Mouse (Mus musculus): ENCODE results near the gene Gstp2. TPM values are rescaled to one million over a fixed set of nuclear protein-coding genes. Genes with fewer than 3 reads are reported as not detected.

Gstp2 gene
- polyA plus RNA-seq, 1 experiment from 2014 or later, result 379 TPM

- no peak for TF ChIP-seq CTCF (IDR thresholded peaks at IDR 0.05)
- ChIA-PET CTCF (interaction anchor here (1.0 to 6.1 kb wide), 5 partner anchors 18 to 73 kb away, joined by 3 to 31 read pairs (median 12); partner anchors contain the start of gene Ndufv1), POLR2A (no interaction called here)
- in situ Hi-C loops (cut with MboI; ENCODE audit: low pct_unique_long_range_greater_than_20kb), result loop anchor here (5.0 kb wide), 2 partner anchors 34 to 69 kb away; no protein-coding TSS in a partner anchor
- DNase-seq (ENCODE audit: low read depth, low spot score) (no peak), ATAC-seq (no peak)
- peaks cover 21% of the 10 kb centered on the region for H3K27me3 ChIP-seq
Observed at GRCm38 (mm10) chr19:4086156-4086555, 40.3 kb upstream of the Gstp2 start.

- in situ Hi-C loops (cut with MboI; ENCODE audit: low pct_unique_long_range_greater_than_20kb), result loop anchor here (5.0 kb wide), 2 partner anchors 33 to 68 kb away; no protein-coding TSS in a partner anchor
- peaks cover 21% of the 10 kb centered on the region for H3K27me3 ChIP-seq
- no peak for TF ChIP-seq CTCF (IDR thresholded peaks at IDR 0.05)
- CTCF ChIA-PET, result interaction anchor here (0.6 to 6.1 kb wide), 6 partner anchors 9 to 122 kb away, joined by 3 to 31 read pairs (median 8); no protein-coding TSS in a partner anchor
- POLR2A ChIA-PET, result interaction anchor here (0.5 kb wide), 1 partner anchor 28 kb away, joined by 4 read pairs; no protein-coding TSS in a partner anchor
- DNase-seq (ENCODE audit: low read depth, low spot score) (no peak), ATAC-seq (no peak)
Observed at GRCm38 (mm10) chr19:4084984-4085383, 39.2 kb upstream of the Gstp2 start.

DNA sequence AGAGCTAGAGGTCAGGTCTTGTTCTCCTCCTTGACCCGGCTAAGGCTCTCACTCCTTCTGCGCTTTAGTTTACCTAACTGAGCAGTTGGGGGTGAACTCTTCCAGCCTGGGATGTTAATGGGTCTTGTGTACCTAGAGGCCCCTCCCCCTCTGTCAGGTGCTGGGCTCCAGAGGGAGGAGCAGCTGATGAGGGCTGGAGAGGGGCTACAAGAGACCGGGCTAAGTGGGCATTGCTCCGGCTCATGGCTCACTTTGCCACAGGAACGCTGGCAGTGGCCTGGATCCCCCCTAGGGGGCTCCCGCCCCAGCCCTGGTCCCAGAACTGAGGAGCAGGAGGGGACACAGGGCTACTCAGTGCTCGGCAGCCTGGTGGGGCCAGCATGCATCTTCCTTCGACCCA lies 38.0 kb upstream of the Gstp2 start:
- ATAC-seq, result no peak
- DNase-seq (ENCODE audit: low read depth, low spot score), result no peak
- TF ChIP-seq CTCF (IDR thresholded peaks at IDR 0.05), result no peak
- peaks cover 22% of the 10 kb centered on the region for H3K27me3 ChIP-seq
- POLR2A ChIA-PET, result no interaction called here
- in situ Hi-C loops (cut with MboI; ENCODE audit: low pct_unique_long_range_greater_than_20kb), result no loop called here
- CTCF ChIA-PET, result interaction anchor here (1.1 to 6.1 kb wide), 5 partner anchors 11 to 36 kb away, joined by 3 to 31 read pairs (median 12); partner anchors contain the start of gene Cdk2ap2

DNA sequence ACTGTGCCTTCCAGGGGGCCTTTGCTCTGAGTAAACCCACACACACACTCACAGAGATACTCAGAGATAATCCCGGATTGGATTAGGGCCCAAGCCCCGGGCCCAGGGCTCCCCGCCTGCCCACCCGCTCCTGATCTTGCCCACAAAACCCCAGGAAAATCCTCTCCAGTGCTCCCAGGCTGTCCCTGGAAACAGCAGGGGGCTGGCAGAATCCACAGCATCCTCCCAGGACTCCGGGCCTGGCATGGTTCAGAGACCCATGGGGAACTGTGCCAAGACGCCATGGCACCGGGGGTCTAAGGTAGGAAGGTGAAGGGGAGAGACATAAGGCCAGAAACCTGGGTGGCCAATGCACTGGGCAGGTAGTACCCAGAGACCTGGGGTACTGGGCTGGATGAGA lies 37.5 kb upstream of the Gstp2 start:
- CTCF ChIA-PET, result interaction anchor here (1.1 to 6.1 kb wide), 3 partner anchors 13 to 31 kb away, joined by 3 to 31 read pairs (median 12); partner anchors contain the start of gene Cdk2ap2
- ATAC-seq (no peak), DNase-seq (ENCODE audit: low read depth, low spot score) (no peak)
- H3K27me3 ChIP-seq, result peaks cover 22% of the 10 kb centered on the region
- POLR2A ChIA-PET, result no interaction called here
- TF ChIP-seq CTCF (IDR thresholded peaks at IDR 0.05), result no peak
- in situ Hi-C loops (cut with MboI; ENCODE audit: low pct_unique_long_range_greater_than_20kb), result no loop called here

- in situ Hi-C loops (cut with MboI; ENCODE audit: low pct_unique_long_range_greater_than_20kb), result no loop called here
- TF ChIP-seq CTCF (IDR thresholded peaks at IDR 0.05), result no peak
- ChIA-PET POLR2A (no interaction called here), CTCF (interaction anchor here (3.7 to 6.1 kb wide), 2 partner anchors 27 to 30 kb away, joined by 12 to 31 read pairs; no protein-coding TSS in a partner anchor)
- ATAC-seq (no peak), DNase-seq (ENCODE audit: low read depth, low spot score) (no peak)
- H3K27me3 ChIP-seq, result peaks cover 22% of the 10 kb centered on the region
Observed at GRCm38 (mm10) chr19:4082219-4082965, 36.6 kb upstream of the Gstp2 start.

DNA sequence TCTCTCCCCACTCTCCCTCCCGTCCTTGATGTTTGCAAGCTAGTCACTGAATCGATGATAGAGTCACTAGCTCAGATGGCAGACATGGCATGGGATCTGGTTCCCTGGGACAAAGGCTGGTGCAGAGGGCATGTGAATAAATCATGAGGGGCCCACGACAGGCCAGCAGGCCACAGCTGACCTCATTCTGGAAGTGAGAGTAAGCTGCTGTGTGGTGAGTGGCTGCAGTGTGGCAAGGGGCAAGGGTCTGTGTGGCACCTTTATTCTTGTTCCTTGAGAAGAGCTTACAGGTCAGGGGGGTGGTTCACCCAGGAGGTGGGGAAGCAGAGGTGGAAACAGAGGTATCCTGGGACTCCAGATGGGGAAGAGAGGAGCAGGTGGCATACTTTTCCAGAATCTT lies 35.6 kb upstream of the Gstp2 start, which contains the start of gene Cabp2:
TSS of gene Cabp2 (plus strand) at position 185 of the 400 bp plus-strand sequence.
- no peak for ATAC-seq
- no peak for DNase-seq (ENCODE audit: low read depth, low spot score)
- CTCF ChIA-PET, result interaction anchor here (1.1 to 6.1 kb wide), 2 partner anchors 29 to 31 kb away, joined by 4 to 31 read pairs; no protein-coding TSS in a partner anchor
- no peak for TF ChIP-seq CTCF (IDR thresholded peaks at IDR 0.05)
- peaks cover 22% of the 10 kb centered on the region for H3K27me3 ChIP-seq
- in situ Hi-C loops (cut with MboI; ENCODE audit: low pct_unique_long_range_greater_than_20kb), result no loop called here
- POLR2A ChIA-PET, result no interaction called here

GRCm38 (mm10) chr19:4080511-4081009 lies 34.7 kb upstream of the Gstp2 start:
- ChIA-PET POLR2A (no interaction called here), CTCF (interaction anchor here (1.1 to 6.1 kb wide), 2 partner anchors 28 to 30 kb away, joined by 4 to 31 read pairs; no protein-coding TSS in a partner anchor)
- in situ Hi-C loops (cut with MboI; ENCODE audit: low pct_unique_long_range_greater_than_20kb), result no loop called here
- no peak for ATAC-seq
- TF ChIP-seq CTCF (IDR thresholded peaks at IDR 0.05), result no peak
- H3K27me3 ChIP-seq, result peaks cover 22% of the 10 kb centered on the region
- DNase-seq (ENCODE audit: low read depth, low spot score), result no peak

GRCm38 (mm10) chr19:4079594-4079993 lies 33.8 kb upstream of the Gstp2 start:
- DNase-seq (ENCODE audit: low read depth, low spot score), result no peak
- no peak for ATAC-seq
- ChIA-PET POLR2A (no interaction called here), CTCF (no interaction called here)
- no peak for TF ChIP-seq CTCF (IDR thresholded peaks at IDR 0.05)
- peaks cover 22% of the 10 kb centered on the region for H3K27me3 ChIP-seq
- in situ Hi-C loops (cut with MboI; ENCODE audit: low pct_unique_long_range_greater_than_20kb), result no loop called here

DNA sequence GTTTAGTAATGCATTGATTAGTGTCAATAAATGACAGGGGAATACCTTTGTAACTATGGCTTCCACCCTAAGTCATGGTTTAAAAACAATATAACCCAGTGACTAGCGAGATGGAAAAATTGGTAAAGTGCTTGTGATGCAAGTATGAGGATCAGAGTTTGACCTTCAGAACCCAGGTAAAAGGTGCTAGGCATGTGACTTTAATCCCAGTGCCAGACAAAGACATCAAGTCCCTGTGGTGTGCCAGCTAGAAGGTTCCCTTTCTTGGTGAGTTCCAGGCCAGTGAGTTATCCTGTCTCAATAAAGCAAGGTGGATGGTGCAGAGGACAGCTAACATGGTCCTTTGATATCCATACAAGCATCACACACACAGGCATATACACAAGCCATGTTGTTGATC lies 29.7 kb upstream of the Gstp2 start:
- ChIA-PET CTCF (interaction anchor here (0.9 to 1.0 kb wide), 2 partner anchors 13 to 23 kb away, joined by 3 to 4 read pairs; no protein-coding TSS in a partner anchor), POLR2A (no interaction called here)
- in situ Hi-C loops (cut with MboI; ENCODE audit: low pct_unique_long_range_greater_than_20kb), result no loop called here
- peaks cover 3% of the 10 kb centered on the region for H3K27me3 ChIP-seq
- no peak for ATAC-seq
- no peak for TF ChIP-seq CTCF (IDR thresholded peaks at IDR 0.05)
- DNase-seq (ENCODE audit: low read depth, low spot score), result no peak

- in situ Hi-C loops (cut with MboI; ENCODE audit: low pct_unique_long_range_greater_than_20kb), result no loop called here
- ATAC-seq, result no peak
- no peak for TF ChIP-seq CTCF (IDR thresholded peaks at IDR 0.05)
- POLR2A ChIA-PET, result interaction anchor here (1.3 kb wide), 1 partner anchor 159 kb away, joined by 3 read pairs; the partner anchor contains the start of gene Pold4
- H3K27me3 ChIP-seq, result no peaks in the 10 kb centered on the region
- CTCF ChIA-PET, result interaction anchor here (0.7 to 1.0 kb wide), 2 partner anchors 12 to 21 kb away, joined by 3 read pairs; no protein-coding TSS in a partner anchor
- no peak for DNase-seq (ENCODE audit: low read depth, low spot score)
Observed at GRCm38 (mm10) chr19:4072706-4073424, 27.0 kb upstream of the Gstp2 start.

Data from Patski (cell line).